Mouse (Mus musculus) cortical plate, adult 2 months (tissue): ENCODE measurements around the gene Trim3.

ENCODE experiments used
- CTCF ChIP-seq: fragments of 200-500 bp; IDR thresholded peaks from 2 replicates; pipeline ENCODE4 v1.5.1; 2011; ENCODE audit warnings: mild to moderate bottlenecking, control low read depth, low read length; ENCODE audit not compliant: insufficient read depth; ENCODE audit errors: extremely low read depth
- POLR2A ChIP-seq: fragments of 200-500 bp; IDR thresholded peaks from 2 replicates; pipeline ENCODE4 v1.6.1; 2011; ENCODE audit warnings: mild to moderate bottlenecking, low read length, control low read depth; ENCODE audit not compliant: insufficient read depth; ENCODE audit errors: extremely low read depth

DNA sequence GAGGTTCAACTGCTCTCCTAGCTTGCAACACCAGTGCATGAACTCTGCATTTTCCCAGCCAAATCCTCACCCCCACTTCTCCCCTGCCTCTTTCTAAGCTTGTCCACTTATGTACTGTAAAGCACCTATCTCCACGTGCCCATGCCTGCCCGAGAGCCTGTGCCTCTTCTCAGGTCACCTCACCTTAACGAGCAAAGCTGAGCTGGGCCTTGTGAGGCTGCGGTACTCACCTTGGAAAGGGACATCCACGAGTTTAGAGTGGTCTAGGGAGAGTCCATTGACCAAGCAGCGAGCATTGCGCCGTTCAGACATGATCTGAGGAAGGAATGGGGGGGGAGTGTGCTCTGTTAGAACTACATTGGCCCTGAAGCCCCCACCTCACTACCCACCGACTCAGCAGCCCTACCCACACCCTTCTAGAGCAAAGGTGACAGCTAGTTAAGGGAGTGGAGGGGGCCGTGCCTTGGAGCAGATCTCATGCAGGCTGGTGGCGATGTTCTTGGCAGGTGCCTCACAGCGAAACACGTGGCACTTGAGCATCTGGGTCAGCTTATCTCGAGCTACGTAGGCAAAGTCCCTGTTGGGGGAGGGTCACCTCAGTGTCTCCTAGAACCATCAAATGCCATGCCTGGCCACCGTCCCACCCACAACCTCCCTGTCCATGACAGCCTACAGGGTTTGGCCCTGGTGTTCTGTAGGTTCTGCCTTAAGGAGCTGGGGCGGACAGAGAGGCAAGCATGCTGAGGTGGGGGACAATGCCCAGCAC is 68.1 kb downstream of the Trim3 start:
- TF ChIP-seq CTCF = no peak
- TF ChIP-seq POLR2A = no peak
